Mouse (Mus musculus) CD4-positive, CD25-positive, alpha-beta regulatory T cell, adult 4 months (primary cell): Measurements from ENCODE around the gene Mb21d2. TPM values are rescaled to one million over a fixed set of nuclear protein-coding genes. Genes with fewer than 3 reads are reported as not detected.

Experiments used
- ATAC-seq: one replicate; pipeline ENCODE4 v1.8.0; 2017
- polyA plus RNA-seq, 2 experiments: library from polyadenylated mRNA; unstranded; fragments of 100-300 nt; shearing (Covaris generic); gene quantifications; one replicate each; pipeline ENCODE4 v1.2.1; 2017

Gene Mb21d2
- not detected for polyA plus RNA-seq

DNA sequence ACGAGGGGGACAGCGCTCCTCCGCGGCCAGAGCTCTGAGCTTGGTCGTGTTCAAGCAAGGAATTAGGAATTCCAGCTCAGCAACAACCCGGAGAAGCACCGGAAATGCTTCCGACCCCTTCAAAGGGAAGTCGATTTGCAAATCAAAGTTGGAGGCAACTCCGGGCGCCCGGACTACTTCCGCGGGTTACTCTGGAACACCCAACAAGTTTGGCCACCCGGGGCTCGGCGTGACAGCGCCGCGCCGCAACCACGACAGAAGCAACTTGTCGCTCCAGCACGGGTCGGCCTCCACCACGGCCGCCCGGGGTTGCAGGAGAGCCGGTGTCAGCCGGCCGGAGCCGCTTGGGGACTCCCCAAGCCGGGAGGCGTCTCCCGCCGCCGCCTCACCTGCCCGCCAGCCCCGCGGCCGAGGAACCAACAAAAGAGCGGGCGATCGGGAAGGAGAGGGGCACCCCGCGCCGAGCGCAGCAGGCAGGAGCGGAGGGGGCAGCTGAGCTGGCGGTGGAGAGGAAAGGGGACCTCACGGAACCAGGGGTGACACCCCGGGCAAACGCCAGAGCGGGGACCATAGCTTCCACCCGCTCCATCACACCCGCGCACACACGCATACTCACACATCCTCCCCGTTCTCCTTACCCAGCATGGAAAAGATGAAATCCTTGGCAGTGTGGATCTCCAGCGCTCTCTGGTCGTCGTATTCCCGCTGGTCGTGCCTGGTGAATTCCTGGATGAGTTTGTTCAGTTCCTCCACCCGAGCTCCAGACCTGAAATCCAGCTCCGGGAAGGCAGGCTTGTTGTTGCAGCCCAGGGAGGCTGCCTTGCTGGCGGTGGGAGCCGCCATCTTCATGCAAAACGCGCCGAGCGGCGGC lies at the start of gene Mb21d2:
Gene Mb21d2, minus strand, starts transcription at position 859 of the 871 bp plus-strand sequence.
- ATAC-seq, result no peak

DNA sequence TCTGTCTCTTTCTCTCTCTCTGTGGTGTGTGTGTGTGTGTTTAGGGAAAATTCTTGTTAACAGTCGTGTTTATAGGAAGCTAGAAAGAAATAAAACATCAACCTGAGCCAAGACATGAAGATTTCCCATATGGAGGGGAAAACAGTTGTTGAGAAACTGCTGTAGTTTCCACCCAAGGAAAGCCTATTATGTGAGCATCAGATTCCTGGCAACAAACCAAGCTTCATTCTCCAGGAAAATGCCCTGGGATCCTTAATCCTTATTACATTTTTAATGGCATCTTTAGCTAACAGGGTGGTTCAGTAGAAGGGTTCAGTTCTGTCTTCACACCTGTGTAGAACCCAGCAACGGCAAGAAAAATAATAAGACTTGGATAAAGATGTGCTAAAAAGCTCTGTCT lies 36.8 kb upstream of the Mb21d2 start:
- no peak for ATAC-seq

DNA sequence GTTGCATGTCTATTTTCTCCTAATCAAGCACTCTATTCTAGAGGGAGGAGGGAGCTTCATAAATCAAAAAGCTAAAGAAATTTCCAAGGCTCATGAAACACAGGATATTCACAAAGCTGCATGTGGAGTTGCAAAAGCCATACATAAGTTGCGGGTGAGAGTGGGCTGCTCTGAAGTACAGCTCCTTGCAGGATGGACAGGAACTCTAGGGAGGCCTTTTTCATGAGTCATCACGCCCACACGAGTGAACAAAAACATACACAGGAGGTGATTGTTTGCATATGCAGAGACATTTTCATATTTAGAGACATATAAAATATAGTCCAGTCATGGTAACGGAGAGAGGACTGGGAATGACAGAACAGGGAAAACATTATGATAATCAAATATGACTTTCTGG lies 34.6 kb upstream of the Mb21d2 start:
- no peak for ATAC-seq

DNA sequence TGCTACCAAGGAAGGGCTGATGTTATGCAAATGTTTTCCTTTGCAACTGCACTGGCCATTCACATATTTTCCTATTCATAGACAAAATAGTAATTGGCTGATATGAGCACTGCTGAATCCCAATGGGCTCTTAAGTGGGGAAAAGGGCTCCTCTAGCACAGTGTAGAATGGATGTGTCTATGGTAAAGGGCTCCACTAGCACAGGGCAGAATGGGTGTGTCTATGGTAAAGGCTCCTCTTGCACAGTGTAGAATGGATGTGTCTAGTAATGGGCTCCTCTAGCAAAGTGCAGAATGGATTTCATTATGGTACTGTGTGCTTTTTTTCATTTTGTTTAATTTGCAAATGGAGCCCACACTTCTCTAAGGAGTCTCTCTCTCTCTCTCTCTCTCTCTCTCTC lies 33.5 kb upstream of the Mb21d2 start:
- ATAC-seq, result no peak

DNA sequence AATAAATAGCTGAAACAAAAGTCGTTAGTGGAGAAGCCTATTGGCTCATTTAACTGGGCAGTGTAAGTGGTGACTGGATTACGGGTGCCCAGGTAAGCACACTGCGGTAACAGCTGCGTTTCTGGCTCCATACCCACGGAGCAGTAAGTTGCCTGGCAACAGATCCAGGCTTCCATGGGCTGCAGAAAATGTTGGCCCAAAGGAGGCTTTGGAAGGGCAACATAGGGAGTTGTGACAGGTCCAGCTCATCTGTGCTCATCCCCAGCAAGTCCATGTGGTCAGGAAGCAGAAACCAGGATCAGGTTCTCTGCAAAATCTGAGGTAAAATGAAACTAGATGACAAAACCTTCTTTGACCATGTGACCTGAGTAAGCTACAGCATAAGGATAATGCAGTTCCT lies 20.3 kb upstream of the Mb21d2 start:
- ATAC-seq, result no peak

DNA sequence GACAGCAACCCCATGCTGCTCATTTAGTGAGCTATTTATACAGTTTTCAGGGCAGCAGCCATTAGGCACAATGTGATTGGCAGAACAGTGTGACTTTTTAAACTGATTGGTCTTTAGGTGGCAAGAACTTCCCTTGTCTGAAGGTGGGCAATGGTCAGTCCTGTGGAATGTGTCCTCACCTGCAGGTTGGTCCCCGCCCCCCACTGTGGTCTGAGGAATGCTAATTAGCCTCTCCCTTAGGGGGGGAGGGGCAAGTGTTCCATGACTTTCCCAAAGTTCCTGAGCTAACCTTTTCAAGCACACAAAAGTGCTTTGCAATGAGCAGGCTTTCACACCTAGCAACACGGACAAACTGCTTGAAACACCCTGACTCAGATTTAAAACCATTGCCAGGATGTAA lies 13.8 kb upstream of the Mb21d2 start:
- no peak for ATAC-seq

DNA sequence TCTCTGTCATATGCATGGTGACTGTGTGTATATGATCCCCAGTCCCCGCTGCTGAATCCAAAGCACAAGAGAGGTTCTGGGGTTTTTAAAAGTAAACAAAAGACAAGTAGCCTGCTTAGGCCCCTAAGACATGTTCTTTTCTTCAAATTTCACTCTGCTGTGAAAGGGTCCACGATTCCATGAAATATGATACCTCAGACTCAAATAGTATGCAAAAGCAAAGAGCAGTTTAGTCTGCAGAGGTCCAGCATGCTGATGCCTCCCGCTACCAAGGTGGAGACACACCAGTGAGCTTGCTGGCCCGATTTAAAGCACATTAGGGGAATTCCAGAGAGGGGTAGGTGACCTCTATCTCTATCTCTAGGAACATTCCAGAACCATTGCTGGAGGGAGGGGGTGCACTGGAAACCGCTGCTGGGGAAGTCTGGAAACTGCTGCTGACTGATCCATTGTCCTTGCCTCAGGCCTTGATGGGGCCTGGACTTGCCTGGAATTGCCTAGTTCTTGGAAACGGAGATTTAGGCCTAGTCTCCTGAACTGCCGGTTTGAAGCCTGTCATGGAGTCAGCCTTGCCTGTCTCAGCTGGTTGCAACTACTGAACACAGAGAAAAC lies 6.8 kb upstream of the Mb21d2 start:
- no peak for ATAC-seq

DNA sequence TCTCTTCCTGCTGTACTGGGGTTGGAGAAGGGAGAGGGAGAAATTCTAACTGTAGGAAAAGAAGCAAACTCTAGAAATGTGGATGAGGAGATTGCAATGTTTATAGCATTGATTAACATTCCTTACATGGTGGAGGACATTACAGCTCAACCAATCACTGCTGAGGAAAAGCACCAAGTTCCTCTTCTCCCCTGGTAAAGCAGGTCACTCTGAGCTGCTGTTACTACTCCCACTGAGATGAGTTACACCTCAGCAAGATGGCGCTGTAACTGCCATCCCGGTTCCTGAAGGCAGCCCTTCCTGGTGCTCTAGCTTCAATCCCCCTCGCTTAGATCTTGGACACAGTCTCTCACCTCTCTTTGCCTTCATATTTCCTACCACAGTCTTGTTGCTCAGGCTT lies 6.2 kb upstream of the Mb21d2 start:
- no peak for ATAC-seq

DNA sequence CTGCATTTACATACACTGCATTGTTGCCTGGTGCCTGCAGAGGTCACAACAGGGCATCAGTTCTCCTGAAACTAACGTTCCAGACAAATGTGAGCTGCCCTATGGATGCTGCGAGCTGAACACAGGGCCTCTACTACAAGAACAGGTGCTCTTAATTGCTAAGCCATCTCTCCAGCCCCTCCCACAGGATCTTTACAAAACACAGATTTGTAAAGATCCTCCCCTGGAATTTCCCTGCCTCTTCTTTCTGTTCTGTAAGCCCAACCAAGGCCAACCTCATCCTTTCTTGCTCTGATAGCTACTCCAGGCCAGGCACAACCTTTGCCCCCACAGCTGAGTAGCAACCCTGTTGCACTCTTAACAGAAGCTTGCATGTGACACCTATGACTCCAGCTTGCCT lies 1.7 kb upstream of the Mb21d2 start:
- no peak for ATAC-seq

DNA sequence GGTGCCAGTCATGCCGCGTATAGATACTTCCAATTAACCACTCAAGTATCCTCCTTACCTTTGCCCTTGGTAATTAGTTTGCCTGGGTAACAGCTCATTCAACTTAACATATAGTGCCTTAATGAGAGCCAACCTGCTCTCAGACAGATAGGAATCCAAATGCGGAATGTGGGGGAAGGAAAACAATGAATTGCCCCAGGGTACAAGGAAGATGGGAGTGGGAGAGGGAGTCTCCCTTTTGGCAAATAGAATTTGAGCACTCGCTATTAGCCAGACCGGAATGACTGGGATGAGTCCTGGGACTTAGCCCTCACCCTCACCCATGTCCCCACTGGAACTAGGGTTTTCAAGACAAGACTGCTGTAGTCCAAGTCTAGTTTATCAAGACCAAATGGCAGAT lies 953 bp upstream of the Mb21d2 start:
- ATAC-seq, result no peak

DNA sequence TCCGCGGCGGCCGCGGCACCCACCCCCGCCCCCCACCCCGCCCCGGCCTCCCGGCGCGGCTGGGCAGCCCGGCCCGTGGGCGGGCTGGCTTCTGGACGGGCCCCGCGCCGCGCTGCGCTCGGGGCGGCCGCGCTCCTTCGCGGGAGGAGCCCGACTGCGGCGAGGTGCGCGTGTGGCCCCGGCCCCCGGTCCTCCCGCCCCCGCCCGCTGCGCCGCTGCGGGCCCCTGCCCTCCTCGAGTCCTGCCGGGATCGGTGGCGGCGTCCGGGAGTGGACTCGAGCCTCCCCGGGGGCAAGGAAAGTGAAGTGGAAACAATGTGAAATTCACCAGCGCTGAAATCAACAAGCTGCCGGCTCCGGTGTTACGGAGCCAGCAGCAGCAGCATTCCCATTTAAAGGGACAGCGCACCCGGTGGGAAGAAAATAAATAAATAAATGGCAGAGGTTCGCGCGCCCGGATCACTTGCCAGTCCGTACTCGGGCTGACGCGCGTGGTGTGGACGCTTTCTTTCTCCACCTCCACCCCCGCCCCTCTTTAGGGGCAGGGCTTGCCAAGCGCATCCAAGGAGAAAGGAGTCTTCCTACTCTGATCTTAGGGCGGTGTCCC lies 316 bp upstream of the Mb21d2 start:
- ATAC-seq, result no peak

DNA sequence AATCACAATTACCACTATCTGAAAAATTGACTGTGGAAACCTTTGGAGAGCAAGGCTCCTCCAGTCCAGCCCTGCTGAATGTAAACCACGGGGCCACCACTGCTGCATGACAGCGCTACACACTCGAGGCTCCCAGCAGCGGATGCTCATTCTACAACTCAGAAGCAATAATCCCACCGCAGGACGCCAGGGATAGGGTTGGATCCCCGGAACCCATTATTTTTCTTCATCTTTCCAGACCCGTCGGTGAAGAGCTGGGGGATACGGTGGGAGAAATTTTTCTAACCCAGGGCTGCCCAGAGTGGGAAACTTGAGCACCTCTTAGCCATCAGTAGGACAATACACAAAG lies 1.0 kb downstream of the Mb21d2 start:
- ATAC-seq, result no peak

DNA sequence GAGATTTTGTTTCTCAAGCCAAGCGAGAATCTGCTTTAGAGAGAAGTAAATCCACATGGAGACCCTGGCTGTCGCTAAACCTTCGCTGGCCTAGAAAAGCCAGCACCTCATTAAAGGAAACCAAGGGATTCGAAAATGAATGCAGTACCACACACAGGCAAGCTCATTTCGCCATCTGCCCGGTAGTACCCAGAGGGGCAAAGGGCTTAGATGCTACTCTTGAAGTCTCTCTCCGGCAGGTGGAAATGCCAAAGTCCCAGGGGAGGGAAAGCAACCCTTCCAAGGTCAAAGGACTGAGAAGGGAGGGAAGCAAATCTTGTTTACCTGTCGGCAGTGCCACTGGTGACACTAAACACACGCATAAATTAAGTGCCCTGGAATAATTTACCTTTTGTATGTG lies 2.1 kb downstream of the Mb21d2 start:
- no peak for ATAC-seq

DNA sequence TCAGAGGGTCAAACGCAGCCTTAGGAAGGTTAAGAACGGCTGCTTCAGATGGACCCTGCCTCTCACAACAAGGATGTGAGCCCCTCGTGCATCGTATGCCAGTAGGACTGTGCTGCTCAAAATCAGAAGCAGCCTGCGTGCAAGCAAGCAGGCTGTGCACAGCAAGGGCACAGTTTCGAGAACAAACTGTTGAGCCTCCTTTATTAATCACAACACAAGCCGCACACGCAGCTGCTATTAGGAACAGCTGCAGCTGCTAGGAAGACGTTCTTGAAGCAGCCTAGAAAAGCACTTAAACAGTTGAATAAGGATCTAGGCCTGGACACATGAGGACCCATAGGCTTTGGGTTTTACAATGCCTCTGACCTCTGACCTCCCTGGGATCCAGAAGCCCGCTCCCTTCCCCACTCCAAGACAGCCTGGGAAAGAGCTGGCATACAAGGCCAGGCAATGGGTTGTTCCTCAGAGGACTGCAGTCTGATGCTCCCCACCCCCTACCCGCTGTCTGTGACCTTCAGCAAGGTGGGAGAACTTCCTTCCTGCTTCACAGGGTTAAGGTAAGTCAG lies 10.1 kb downstream of the Mb21d2 start:
- no peak for ATAC-seq

DNA sequence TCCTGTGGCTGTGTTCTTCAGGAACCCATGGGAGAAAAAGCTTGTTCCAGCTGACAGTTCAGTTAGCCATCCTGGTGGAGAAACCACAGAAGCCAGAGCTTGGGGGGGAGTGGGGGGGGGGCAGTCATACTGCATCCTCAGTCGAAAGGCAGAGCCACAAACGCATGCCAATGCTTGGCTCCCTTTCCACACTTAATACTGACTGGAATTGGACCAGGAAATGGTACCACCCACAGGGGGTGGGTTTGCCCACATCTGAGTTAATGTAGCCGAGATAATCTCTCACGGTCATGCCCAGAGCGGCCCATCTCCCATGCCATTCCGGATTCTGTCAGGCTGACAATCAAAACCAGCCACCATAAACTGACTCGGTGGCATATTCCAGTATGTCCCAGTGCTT lies 14.1 kb downstream of the Mb21d2 start:
- ATAC-seq, result no peak

DNA sequence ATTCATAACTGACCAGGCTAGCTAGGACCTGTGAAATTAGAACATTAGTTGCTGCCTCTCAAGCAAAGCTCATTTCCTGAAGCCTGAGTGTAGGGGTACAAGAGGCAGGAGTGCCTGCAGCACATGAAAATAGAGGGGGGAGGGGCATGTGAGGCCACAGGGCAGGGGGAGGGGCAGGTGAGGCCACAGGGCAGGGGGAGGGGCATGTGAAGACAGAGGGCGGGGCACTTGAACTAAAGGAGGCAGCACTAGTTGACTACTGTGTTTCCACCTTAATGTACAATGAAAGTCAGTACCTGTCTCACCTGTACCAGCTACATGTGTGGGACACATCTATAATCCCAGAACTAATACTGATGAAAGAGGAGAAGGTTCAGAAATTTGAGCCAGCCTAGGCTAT lies 14.8 kb downstream of the Mb21d2 start:
- ATAC-seq, result no peak

DNA sequence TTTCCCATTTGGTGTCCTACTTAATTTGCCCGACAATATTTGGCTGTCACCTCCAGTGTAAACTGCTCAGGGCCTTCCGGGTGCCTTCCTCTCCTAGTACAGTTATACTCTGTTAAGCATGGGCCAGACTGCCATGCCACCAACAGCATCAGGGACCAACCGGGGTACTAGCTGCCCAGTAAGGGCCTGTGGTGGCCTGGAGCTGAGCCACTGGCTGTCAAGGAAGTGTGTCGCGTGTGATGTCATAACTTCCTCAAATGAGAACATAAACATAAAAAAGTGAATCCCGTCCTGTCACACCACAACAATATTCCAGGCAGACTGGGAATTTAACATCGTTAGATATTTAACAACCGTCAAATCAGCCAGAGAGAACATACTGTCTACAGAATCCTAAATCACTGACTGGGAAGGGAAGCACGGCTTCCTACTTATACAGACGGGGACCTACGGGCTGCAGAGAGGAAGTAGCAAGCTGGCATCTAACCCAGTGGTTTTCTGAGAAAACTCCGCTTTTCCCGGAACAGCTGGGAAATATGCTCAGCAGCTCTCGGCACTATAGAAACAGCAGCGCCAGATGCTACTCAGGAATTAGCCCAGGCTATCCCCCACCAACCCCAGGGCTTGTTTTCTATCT lies 17.9 kb downstream of the Mb21d2 start:
- no peak for ATAC-seq

DNA sequence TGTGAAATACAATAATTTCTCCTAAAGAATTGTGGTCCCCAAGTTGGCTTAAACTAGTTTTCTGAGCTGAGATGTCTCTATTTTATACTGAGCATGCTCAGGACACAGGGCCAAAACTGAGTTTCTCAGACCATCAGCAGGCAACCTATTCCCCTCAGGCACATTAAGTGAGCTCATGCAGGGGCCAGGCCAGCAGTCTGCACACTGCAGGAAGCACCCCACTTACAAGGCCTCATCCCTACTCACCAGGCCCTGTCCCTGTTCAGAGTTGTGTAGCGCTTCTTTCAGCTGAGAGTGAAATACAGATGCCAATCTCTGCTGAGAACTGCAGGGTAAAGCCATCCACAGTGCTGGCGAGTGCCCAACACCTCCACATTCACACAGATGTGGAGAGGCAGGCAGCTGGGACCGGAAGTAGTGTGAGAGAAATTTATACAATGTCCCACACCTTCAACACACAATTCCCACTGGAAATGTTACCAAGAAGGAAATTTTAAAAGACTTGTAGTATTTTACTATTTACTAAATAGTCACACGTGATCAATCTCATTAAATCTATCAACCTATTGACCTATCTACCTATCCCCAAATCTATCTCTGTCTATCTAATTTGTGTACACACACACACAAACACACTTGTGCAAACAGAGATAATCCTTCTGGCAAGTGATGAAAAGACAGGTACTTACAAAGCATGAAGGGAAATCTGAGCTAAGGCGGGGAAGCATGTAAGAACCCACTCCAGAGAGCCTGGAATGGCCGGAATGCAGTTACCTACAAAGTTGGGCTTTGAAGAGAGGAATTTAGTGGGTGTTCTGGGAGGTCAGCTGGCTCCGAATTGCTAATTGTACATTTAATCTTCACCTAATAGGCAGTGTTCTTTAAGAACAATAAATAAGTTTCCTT lies 22.9 kb downstream of the Mb21d2 start:
- ATAC-seq, result no peak

DNA sequence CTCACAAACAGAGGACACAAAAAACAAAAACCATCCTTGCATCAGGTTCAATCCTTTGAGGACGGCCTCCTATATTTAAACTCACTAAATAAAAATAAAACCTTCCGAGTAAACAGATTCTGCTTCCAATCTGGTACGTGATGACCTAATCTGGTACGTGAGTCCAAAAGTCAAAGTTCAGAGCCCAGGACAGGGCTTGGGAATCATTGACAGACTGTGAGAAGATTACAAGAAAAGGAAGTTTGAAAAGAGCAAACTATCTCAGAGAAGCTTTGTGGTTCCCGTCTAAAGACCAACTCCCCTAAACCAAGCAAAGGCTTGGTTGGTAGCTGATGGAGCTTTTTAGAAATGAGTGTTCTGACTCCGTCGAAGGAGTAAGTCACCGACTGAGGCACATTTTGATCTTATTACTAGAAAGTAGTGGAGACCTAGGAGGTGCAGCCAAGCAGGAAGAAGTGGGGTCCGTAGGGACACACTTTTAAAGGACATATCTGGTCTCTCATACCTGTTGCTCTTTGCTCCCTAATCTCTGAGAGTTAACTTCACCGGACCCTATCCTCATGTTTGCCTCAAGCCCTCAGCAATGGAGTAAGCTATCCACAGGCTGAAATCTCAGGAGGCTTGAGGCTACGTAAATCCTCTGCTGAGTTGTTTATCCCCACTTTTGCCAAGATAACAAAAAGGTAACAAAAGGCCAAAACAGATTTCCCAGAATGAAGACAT lies 23.7 kb downstream of the Mb21d2 start:
- no peak for ATAC-seq

DNA sequence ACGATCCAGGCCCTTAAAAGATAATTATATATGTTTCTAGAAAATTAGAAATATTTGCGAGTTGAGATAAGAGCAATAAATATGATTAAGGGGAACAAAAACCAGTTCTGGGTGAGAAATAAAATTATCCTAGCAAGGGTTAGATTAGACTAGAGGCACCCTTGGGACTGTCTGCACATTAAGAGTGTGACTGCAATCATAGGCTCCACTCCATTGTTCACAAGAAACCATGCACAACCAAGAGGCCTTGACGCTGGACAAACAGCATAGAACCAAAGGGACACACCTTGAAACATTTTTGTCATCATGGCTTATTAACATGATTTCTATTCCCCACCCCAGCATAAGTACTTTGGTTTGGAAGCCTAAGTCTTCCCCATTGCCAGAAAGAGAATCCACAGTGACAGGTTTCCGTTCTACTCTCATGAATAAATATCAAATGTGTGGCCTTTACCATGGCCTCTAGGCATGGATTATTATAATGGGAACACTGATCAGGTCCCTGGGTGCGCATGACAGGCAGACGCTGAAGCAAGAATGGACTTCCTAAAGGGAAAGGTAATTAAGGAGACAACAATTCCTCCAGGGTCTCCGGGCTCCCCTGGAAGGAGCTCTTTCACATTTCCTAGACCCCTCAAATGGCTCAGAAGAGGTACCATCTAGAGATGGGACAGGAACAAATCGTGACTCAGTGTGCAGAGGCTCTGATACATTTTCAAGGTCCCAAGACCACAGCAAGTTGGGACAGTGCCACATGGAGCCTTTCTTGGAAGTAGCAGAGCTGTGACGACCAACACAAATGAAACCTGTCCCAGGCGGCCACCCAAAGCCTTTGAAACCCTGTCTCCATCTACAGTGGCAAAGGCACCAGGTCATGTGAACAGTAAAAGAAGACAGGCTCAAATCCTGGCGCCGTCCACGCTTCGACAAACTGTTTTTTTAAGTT lies 26.6 kb downstream of the Mb21d2 start:
- no peak for ATAC-seq
